Mouse (Mus musculus): ENCODE data around the gene Tmem144. TPM values are rescaled to one million over a fixed set of nuclear protein-coding genes. Genes with fewer than 3 reads are reported as not detected.

Tmem144 gene
- polyA plus RNA-seq, 1 experiment: not detected

DNA sequence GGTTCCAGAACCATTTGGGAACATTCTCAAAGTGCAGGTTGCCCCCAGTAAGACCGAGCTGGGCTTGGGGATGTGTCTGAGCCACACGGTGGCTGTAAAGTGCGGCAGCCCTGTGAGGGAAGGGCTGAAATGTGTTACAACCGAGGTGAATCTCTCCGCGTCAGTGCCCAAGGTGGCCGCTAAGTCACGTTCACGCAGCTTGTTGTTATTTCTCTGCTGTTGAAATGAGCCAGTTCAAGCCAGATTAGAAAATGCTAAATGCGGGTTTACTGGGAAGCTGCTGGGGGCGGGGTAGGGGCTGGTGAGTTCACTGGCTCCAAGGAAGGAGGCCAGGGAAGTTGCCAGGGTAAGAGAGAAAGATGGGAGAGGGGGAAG lies 68.2 kb downstream of the Tmem144 start:
- no peak for TF ChIP-seq POLR2A (IDR thresholded peaks at IDR 0.05; ENCODE audit: borderline replicate concordance, control insufficient read depth, low read depth, low read length)
- no peak for TF ChIP-seq CTCF (IDR thresholded peaks at IDR 0.05; ENCODE audit: control insufficient read depth, insufficient read depth, low read length)
- whole genome bisulfite sequencing: 14% methylated on average over 11 of the region's 11 CpGs
- no peaks in the 10 kb centered on the region; the same call in 1 of the 2 replicates for H3K4me1 ChIP-seq (ENCODE audit: control insufficient read depth, insufficient read depth, low read length)
- H3K4me3 ChIP-seq (replicated peaks; ENCODE audit: control insufficient read depth, low read depth, low read length): no peak overlapping the region
- H3K27ac ChIP-seq (ENCODE audit: control insufficient read depth, insufficient read depth, low read depth, low read length, poor library complexity): no peak overlapping the region

- TF ChIP-seq POLR2A (IDR thresholded peaks at IDR 0.05; ENCODE audit: borderline replicate concordance, control insufficient read depth, low read depth, low read length): no peak
- TF ChIP-seq CTCF (IDR thresholded peaks at IDR 0.05; ENCODE audit: control insufficient read depth, insufficient read depth, low read length): no peak
- no peak overlapping the region for H3K27ac ChIP-seq (ENCODE audit: control insufficient read depth, insufficient read depth, low read depth, low read length, poor library complexity)
- 56% methylated on average over 10 of the region's 10 CpGs for WGBS
These were observed 68.8 kb downstream of the Tmem144 start for GRCm38 (mm10) chr3:79783630-79784361.

DNA sequence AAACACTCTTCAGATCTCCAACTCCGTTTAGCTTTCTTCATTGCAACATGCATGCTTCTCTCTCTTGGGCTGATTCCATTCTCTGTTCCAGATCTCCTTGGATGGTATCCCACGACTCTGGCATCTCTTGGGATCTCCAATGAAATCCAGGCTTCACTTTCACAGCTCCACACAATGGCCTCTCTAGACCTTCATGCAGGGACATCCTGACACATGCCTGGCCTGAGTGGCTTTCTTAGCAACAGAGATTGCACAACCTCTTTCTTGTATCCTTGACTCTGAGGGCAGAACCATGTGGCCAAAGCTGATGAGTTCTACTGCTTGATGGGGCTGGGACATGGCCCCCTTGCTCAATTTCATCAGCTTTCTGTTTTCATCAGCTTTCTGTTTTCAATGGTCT lies 79.9 kb downstream of the Tmem144 start:
- TF ChIP-seq CTCF (IDR thresholded peaks at IDR 0.05; ENCODE audit: control insufficient read depth, insufficient read depth, low read length): no peak
- TF ChIP-seq POLR2A (IDR thresholded peaks at IDR 0.05; ENCODE audit: borderline replicate concordance, control insufficient read depth, low read depth, low read length): no peak
- WGBS: 65% methylated on average over 2 of the region's 2 CpGs
- Histone ChIP-seq H3K4me3 (replicated peaks; ENCODE audit: control insufficient read depth, low read depth, low read length) (no peak overlapping the region), H3K27ac (ENCODE audit: control insufficient read depth, insufficient read depth, low read depth, low read length, poor library complexity) (no peak overlapping the region), H3K4me1 (ENCODE audit: control insufficient read depth, insufficient read depth, low read length) (no peaks in the 10 kb centered on the region)

More at GRCm38 (mm10) chr3:79783630-79784361, 68.8 kb downstream of the Tmem144 start:
- Histone ChIP-seq H3K4me1 (ENCODE audit: control insufficient read depth, insufficient read depth, low read length) (no peaks in the 10 kb centered on the region; the same call in 1 of the 2 replicates), H3K4me3 (replicated peaks; ENCODE audit: control insufficient read depth, low read depth, low read length) (no peak overlapping the region)

Other genes with a start within 250 kb of the Tmem144 start
- 6.2 and 6.4 TPM in 2 replicates for gene 4930579G24Rik, start 223.7 kb downstream of the Tmem144 start, polyA plus RNA-seq (2011; ENCODE audit: insufficient read depth, insufficient read length, low replicate concordance, missing spikeins)
- gene Etfdh, start 223.3 kb downstream of the Tmem144 start, polyA plus RNA-seq (2011; ENCODE audit: insufficient read depth, insufficient read length, low replicate concordance, missing spikeins): 10.6 and 12.2 TPM in 2 replicates
- not detected in 2 replicates for gene Rxfp1, start 114.9 kb downstream of the Tmem144 start, polyA plus RNA-seq (2011; ENCODE audit: insufficient read depth, insufficient read length, low replicate concordance, missing spikeins)
- gene Fam198b, start 31.8 kb upstream of the Tmem144 start, polyA plus RNA-seq (2011; ENCODE audit: insufficient read depth, insufficient read length, low replicate concordance, missing spikeins): 0.23 and 1.0 TPM in 2 replicates